Mouse (Mus musculus): ENCODE measurements around the gene Prpf40a. TPM values are rescaled to one million over a fixed set of nuclear protein-coding genes. Genes with fewer than 3 reads are reported as not detected.

Prpf40a gene
- polyA plus RNA-seq (2012; rRNA removed; ENCODE audit: low replicate concordance) = 5.3 and 7.5 TPM in 2 replicates

DNA sequence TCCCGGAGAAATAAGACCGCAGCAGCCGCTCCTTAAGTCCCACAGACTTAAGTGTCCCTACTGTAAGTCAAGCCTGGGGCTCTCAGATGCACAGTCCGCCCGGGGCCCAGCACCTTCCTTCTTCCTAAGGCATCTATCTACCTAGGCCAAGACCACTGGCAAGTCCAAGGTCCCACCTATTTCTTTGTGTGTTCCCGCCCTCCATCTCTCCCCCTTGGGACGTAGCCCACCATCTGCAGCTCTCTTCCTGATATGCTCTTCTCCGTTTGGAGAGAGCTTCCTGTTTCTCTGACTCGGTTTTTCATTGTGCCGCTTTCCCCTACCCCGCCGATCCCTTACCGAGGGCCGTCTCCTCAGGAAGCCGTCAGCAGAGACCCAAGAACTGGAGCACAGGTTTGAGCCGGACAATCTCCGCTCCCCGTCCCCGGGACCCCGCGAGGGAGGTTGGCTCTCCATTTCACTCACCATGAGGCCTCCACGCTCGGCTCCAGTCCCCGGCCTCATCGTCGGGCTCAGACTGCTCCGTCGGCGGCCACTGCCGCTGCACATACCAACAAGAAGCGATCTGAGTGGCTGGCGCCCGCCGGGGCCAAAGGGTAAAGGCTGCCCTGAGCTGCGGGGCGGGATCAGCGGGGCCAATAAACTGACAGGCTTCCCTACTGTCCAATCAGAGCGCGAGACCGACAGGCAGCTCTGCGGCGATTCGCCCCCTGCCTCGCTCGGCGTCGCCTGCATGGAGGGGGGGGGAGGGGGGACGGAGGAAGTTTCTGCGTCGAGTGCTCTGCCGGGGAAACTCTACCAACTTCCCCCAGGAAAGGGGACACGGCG is at the start of gene Prpf40a:
Gene Prpf40a, minus strand, starts transcription at position 601 of the 828 bp plus-strand sequence.

DNA sequence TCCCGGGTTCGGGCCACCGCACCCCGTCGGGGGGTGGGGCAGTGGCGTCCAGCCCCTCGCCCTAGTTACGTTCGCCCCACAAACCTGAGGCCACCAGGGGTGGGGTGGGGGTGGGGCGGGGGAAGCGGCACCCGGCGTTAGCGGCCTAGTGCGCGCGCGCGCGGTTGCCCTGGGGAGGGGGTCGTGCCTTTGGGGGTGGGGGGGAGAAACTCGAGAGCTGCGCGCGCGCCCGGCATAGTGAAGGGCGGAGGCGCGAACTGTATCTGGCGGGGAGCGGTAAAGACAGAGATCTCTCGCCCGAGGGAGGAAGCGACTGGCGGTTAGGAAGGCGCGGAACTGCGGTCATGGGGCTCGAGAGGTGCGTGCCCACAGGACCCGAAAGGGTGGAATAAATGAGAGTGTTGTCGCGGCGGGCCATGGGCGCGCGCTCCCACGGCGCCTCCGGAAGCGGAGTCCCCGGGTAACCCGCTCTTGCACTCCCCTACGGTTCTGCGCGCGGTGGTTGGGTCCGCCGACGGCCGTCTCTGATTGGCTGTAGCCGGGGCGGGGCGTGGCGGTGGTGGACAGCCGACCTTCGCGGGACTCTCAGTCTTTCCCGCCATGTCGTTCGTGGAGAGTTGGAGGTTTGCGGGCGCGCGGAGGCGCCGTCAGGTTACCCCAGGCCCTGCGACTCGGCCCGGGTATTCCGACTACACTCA is 588 bp upstream of the Prpf40a start, which contains the start of gene Arl6ip6:
Gene Arl6ip6, plus strand, starts transcription at position 204 of the 698 bp plus-strand sequence.

Other genes starting within 250 kb of the Prpf40a start
- 5.6 and 5.9 TPM in 2 replicates for gene Arl6ip6, start 442 bp upstream of the Prpf40a start, polyA plus RNA-seq (2012; rRNA removed; ENCODE audit: low replicate concordance)